Mouse (Mus musculus): ENCODE measurements around the gene Spo11.

GRCm38 (mm10) chr2:173000285-173000652, 22.8 kb downstream of the Spo11 start:
- TF ChIP-seq HCFC1 (IDR thresholded peaks at IDR 0.05; ENCODE audit: borderline replicate concordance, insufficient read depth, low read length) (no peak), CHD2 (IDR thresholded peaks at IDR 0.05; ENCODE audit: low read depth, low read length) (no peak), MAFK (IDR thresholded peaks at IDR 0.05; ENCODE audit: insufficient read depth, low read depth, low read length) (no peak)
